In the genomic region with DNA sequence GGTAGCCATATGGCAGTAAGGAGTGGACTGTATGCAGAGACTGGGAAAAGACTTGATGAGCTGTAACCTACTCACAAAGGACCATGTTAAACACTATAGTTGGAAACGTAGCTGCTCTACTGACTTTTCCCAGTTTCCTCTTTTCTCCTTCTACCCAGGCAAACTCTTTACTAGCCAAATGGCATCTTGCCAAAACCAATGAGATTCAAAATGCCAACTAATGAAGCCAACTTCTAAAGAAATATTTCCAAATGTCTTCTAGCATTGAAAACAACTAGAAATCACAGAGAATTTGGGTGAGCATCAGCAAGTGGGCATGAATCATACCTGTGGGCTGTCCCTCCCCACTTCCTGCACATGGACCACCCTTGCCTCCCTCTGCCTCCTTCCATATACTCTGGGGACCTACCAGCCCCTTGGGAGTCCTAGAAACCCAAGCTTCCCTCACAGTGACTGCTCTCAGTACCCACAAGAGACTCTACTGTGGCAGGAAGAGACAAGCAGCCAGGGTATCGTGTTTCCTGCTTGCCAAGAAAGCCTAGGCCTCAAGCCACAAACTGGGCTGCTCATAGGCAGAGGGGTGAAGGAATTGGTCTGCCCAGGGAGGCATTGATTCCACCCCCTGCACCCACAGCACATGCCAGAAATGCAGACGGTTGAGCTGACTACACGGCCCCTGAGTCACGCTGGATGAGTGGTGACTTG, we compare ENCODE assay signal across 12 mouse cellular contexts. TPM values are rescaled to one million over a fixed set of nuclear protein-coding genes. Genes with fewer than 3 reads are reported as not detected.
A peak's percentile ranks its signal among the peaks of the same experiment; 100 is the strongest.
DNase-seq lines count a peak whose midpoint lies in the region; ATAC-seq lines count a peak whose summit lies in the region.
"Had no signal": no experiment of that assay in that cellular context is flagged by ENCODE, and none has a peak within 500 bp of the region (broad histone marks: within the 10 kb centered on the region; RNA-seq: fewer than 3 reads in every experiment).

No protein-coding gene starts in this region.

- no peak overlapping the region for H3K4me2 ChIP-seq in forebrain, embryonic 14.5 days (ENCODE audit: low read length)
- H3K4me2 ChIP-seq in forebrain, embryonic 15.5 days (replicated peaks): no peak overlapping the region
- H3K4me2 ChIP-seq in midbrain, embryonic 11.5 days: no peak overlapping the region
- no peak overlapping the region for H3K4me2 ChIP-seq in midbrain, embryonic 15.5 days
- H3K4me2 ChIP-seq: kidney, embryonic 15.5 days had no signal

- peaks cover 4% of the 10 kb centered on the region; the same call in 1 of the 2 replicates for H3K9me3 ChIP-seq in forebrain, embryonic 14.5 days (replicated peaks; ENCODE audit: control insufficient read depth, low read length)
- no peaks in the 10 kb centered on the region for H3K9me3 ChIP-seq in forebrain, embryonic 15.5 days
- H3K9me3 ChIP-seq in midbrain, embryonic 11.5 days (ENCODE audit: control insufficient read depth, low read length): peaks cover 2% of the 10 kb centered on the region; the same call in 1 of the 2 replicates
- no peaks in the 10 kb centered on the region for H3K9me3 ChIP-seq in midbrain, embryonic 15.5 days

- no peak overlapping the region for H3K9ac ChIP-seq in forebrain, embryonic 14.5 days (ENCODE audit: low read length)
- no peak overlapping the region for H3K9ac ChIP-seq in forebrain, embryonic 15.5 days (replicated peaks)
- H3K9ac ChIP-seq in midbrain, embryonic 11.5 days (ENCODE audit: low read length): no peak overlapping the region
- no peak overlapping the region for H3K9ac ChIP-seq in midbrain, embryonic 15.5 days
- H3K9ac ChIP-seq: kidney, embryonic 15.5 days had no signal

- H3K36me3 ChIP-seq in forebrain, embryonic 14.5 days (ENCODE audit: control insufficient read depth, insufficient read depth, low read length): no peaks in the 10 kb centered on the region
- no peaks in the 10 kb centered on the region for H3K36me3 ChIP-seq in forebrain, embryonic 15.5 days
- H3K36me3 ChIP-seq in midbrain, embryonic 11.5 days (ENCODE audit: control insufficient read depth, insufficient read depth, low read length): no peaks in the 10 kb centered on the region
- no peaks in the 10 kb centered on the region for H3K36me3 ChIP-seq in midbrain, embryonic 15.5 days (replicated peaks)
- H3K36me3 ChIP-seq: kidney, embryonic 15.5 days had no signal

- no peaks in the 10 kb centered on the region for H3K27me3 ChIP-seq in forebrain, embryonic 14.5 days (replicated peaks; ENCODE audit: control insufficient read depth, insufficient read depth, low read length)
- H3K27me3 ChIP-seq in forebrain, embryonic 15.5 days: no peaks in the 10 kb centered on the region
- H3K27me3 ChIP-seq in midbrain, embryonic 11.5 days (ENCODE audit: control insufficient read depth, insufficient read depth, low read length): no peaks in the 10 kb centered on the region
- H3K27me3 ChIP-seq in midbrain, embryonic 15.5 days (replicated peaks): no peaks in the 10 kb centered on the region
- H3K27me3 ChIP-seq: kidney, embryonic 15.5 days had no signal

- H3K4me1 ChIP-seq in forebrain, embryonic 14.5 days (ENCODE audit: control insufficient read depth, insufficient read depth, low read length): no peaks in the 10 kb centered on the region
- H3K4me1 ChIP-seq in forebrain, embryonic 15.5 days: no peaks in the 10 kb centered on the region
- H3K4me1 ChIP-seq in midbrain, embryonic 11.5 days (ENCODE audit: control insufficient read depth, insufficient read depth, low read length): no peaks in the 10 kb centered on the region
- H3K4me1 ChIP-seq in midbrain, embryonic 15.5 days: no peaks in the 10 kb centered on the region

- 65% methylated on average over 5 of the region's 5 CpGs for WGBS in forebrain, embryonic 14.5 days
- WGBS in forebrain, embryonic 15.5 days: 61% methylated on average over 5 of the region's 5 CpGs
- WGBS in midbrain, embryonic 11.5 days: 69% methylated on average over 5 of the region's 5 CpGs
- 67% methylated on average over 5 of the region's 5 CpGs for WGBS in midbrain, embryonic 15.5 days

- no peak overlapping the region for H3K27ac ChIP-seq in forebrain, embryonic 14.5 days (ENCODE audit: low read depth, low read length)
- no peak overlapping the region for H3K27ac ChIP-seq in forebrain, embryonic 15.5 days (replicated peaks)
- no peak overlapping the region for H3K27ac ChIP-seq in midbrain, embryonic 11.5 days (ENCODE audit: low read depth, low read length)
- no peak overlapping the region for H3K27ac ChIP-seq in midbrain, embryonic 15.5 days
- H3K27ac ChIP-seq: kidney, embryonic 15.5 days had no signal

- H3K4me3 ChIP-seq in forebrain, embryonic 14.5 days (ENCODE audit: low read depth, low read length): no peak overlapping the region
- no peak overlapping the region for H3K4me3 ChIP-seq in forebrain, embryonic 15.5 days
- no peak overlapping the region for H3K4me3 ChIP-seq in midbrain, embryonic 11.5 days (ENCODE audit: low read depth, low read length)
- H3K4me3 ChIP-seq in midbrain, embryonic 15.5 days: no peak overlapping the region
- H3K4me3 ChIP-seq: erythroblast, embryonic 14.5 days; kidney, embryonic 15.5 days had no signal

- intact Hi-C loops in heart, postnatal 10 days (cut with DNase I): no loop called here

- peak; percentile 33 for DNase-seq in forebrain, embryonic 14.5 days (ENCODE audit: low spot score)
- DNase-seq in midbrain, embryonic 11.5 days (ENCODE audit: low spot score, missing footprints): peak; percentile 62
- peak; percentile 41 for DNase-seq in cerebellum, adult 9-11 months
- DNase-seq in heart, postnatal 10 days: no peak
- no peak for DNase-seq in heart, adult 8-10 months (ENCODE audit: low spot score)
- DNase-seq: lung, adult 18-20 months; thymus, postnatal 14 days had no signal

- no peak for ATAC-seq in forebrain, embryonic 14.5 days
- no peak; the same call in 1 of the 2 replicates for ATAC-seq in forebrain, embryonic 15.5 days (replicated peaks)
- no peak for ATAC-seq in midbrain, embryonic 11.5 days (ENCODE audit: low FRiP score)
- ATAC-seq in midbrain, embryonic 15.5 days (replicated peaks): no peak
- peak; percentile 56 for ATAC-seq in megakaryocyte progenitor cell, adult 5-6 weeks (replicated peaks; ENCODE audit: poor library complexity)

RNA-seq across cellular contexts. Expression of gene Il16, which starts 28.4 kb away (rescaled TPM):
- polyA plus RNA-seq in forebrain, embryonic 14.5 days (2014; fragmentation: Nextera tagmentation; extraction: Ambion mirVana): 0.91 and 1.3 TPM in 2 replicates
- polyA plus RNA-seq in forebrain, embryonic 15.5 days (2015; fragmentation: Nextera tagmentation; extraction: Ambion mirVana): 0.98 and 1.0 TPM in 2 replicates
- polyA plus RNA-seq in midbrain, embryonic 11.5 days (2014; fragmentation: Nextera tagmentation; extraction: Ambion mirVana): 1.0 and 1.1 TPM in 2 replicates
- 0.93 and 1.3 TPM in 2 replicates for polyA plus RNA-seq in midbrain, embryonic 15.5 days (2015; fragmentation: Nextera tagmentation; extraction: Ambion mirVana)
- 18.6 and 20.8 TPM in 2 replicates for total RNA-seq in megakaryocyte progenitor cell, adult 5-6 weeks (2015)
- total RNA-seq in megakaryocyte progenitor cell, adult 5-6 weeks (2017): 66.4 and 71.6 TPM in 2 replicates
- total RNA-seq in heart, postnatal 10 days (2021): 10 to 100 TPM in 1 of 2 experiments, 1 to 10 TPM in 1; 8.1 to 11.1 TPM
- total RNA-seq in heart, adult 8-10 months (2022): 1 to 10 TPM; 6.3 to 7.6 (median 7.4) TPM

Comparison
In these comparisons a context has a peak if more than half of its experiments do, and no peak if none do; other contexts are left out.
1. DNase-seq: peak in forebrain, embryonic 14.5 days (single experiment), midbrain, embryonic 11.5 days (single experiment) and cerebellum, adult 9-11 months (single experiment); none in heart, postnatal 10 days (0 of 2) and heart, adult 8-10 months (single experiment).